Mouse (Mus musculus): Measurements from ENCODE around the gene Kat2a. TPM values are rescaled to one million over a fixed set of nuclear protein-coding genes. Genes with fewer than 3 reads are reported as not detected.

Gene Kat2a
- polyA plus RNA-seq, 1 experiment from 2014 or later, result 68.1 TPM

- H3K4me2 ChIP-seq, result no peak overlapping the region
- 0 out of 2 replicates have a peak, but pooled peaks cover 8% of the 10 kb centered on the region for H3K4me1 ChIP-seq
- peaks cover 38% of the 10 kb centered on the region for H3K27me3 ChIP-seq
- 61% methylated on average over 4 of the region's 4 CpGs for WGBS
- no peak overlapping the region for H3K9ac ChIP-seq
- no peaks in the 10 kb centered on the region for H3K9me3 ChIP-seq (replicated peaks)
- no peak overlapping the region for H3K4me3 ChIP-seq (replicated peaks)
- H3K27ac ChIP-seq, result no peak overlapping the region
- H3K36me3 ChIP-seq, result no peaks in the 10 kb centered on the region
- no peak for ATAC-seq (replicated peaks; ENCODE audit: low FRiP score)
Measured at GRCm38 (mm10) chr11:100748620-100749019, 36.4 kb upstream of the Kat2a start.

DNA sequence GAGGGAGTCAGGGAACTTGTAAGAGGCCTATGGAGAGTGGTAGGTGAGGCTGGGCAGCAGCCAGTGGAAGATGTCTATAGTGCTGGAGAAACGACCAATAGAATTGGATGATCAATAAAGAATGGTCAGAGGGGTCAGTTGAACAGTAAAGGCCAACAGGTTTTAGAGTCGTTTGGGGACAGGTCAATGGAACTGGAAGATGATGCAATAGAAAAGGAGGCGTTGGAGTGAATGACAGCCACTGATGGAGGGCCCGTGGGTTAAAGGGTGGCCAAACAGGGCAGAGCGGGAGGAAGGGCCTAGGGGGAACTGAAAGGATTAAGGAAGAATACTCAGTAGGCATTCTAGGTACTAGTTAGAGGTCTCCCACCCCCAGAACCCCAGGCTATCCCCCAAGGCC is 34.8 kb upstream of the Kat2a start:
- 63% methylated on average over 5 of the region's 5 CpGs for WGBS
- Histone ChIP-seq H3K27me3 (peaks cover 33% of the 10 kb centered on the region), H3K4me1 (0 out of 2 replicates have a peak, but pooled peaks cover 6% of the 10 kb centered on the region), H3K4me2 (no peak overlapping the region), H3K9ac (no peak overlapping the region), H3K36me3 (no peaks in the 10 kb centered on the region), H3K4me3 (replicated peaks) (no peak overlapping the region), H3K9me3 (replicated peaks) (no peaks in the 10 kb centered on the region), H3K27ac (no peak overlapping the region)
- ATAC-seq (replicated peaks; ENCODE audit: low FRiP score), result no peak

GRCm38 (mm10) chr11:100746546-100746945 is 34.3 kb upstream of the Kat2a start:
- ATAC-seq (replicated peaks; ENCODE audit: low FRiP score), result no peak
- no peak overlapping the region for H3K27ac ChIP-seq
- 83% methylated on average over 10 of the region's 10 CpGs for WGBS

GRCm38 (mm10) chr11:100745085-100745484 is 32.8 kb upstream of the Kat2a start:
- ATAC-seq (replicated peaks; ENCODE audit: low FRiP score), result no peak
- H3K9me3 ChIP-seq (replicated peaks), result no peaks in the 10 kb centered on the region
- H3K4me1 ChIP-seq, result 0 out of 2 replicates have a peak, but pooled peaks cover 3% of the 10 kb centered on the region
- H3K4me2 ChIP-seq, result no peak overlapping the region
- H3K36me3 ChIP-seq, result no peaks in the 10 kb centered on the region
- H3K27ac ChIP-seq, result no peak overlapping the region
- peaks cover 27% of the 10 kb centered on the region for H3K27me3 ChIP-seq
- 10% methylated on average over 6 of the region's 6 CpGs for WGBS
- H3K4me3 ChIP-seq (replicated peaks), result no peak overlapping the region
- H3K9ac ChIP-seq, result no peak overlapping the region

More at GRCm38 (mm10) chr11:100746546-100746945, 34.3 kb upstream of the Kat2a start:
- no peak overlapping the region for H3K4me2 ChIP-seq
- no peak overlapping the region for H3K4me3 ChIP-seq (replicated peaks)
- no peaks in the 10 kb centered on the region for H3K36me3 ChIP-seq
- H3K4me1 ChIP-seq, result 0 out of 2 replicates have a peak, but pooled peaks cover 3% of the 10 kb centered on the region
- no peaks in the 10 kb centered on the region for H3K9me3 ChIP-seq (replicated peaks)
- H3K27me3 ChIP-seq, result peaks cover 29% of the 10 kb centered on the region
- no peak overlapping the region for H3K9ac ChIP-seq

DNA sequence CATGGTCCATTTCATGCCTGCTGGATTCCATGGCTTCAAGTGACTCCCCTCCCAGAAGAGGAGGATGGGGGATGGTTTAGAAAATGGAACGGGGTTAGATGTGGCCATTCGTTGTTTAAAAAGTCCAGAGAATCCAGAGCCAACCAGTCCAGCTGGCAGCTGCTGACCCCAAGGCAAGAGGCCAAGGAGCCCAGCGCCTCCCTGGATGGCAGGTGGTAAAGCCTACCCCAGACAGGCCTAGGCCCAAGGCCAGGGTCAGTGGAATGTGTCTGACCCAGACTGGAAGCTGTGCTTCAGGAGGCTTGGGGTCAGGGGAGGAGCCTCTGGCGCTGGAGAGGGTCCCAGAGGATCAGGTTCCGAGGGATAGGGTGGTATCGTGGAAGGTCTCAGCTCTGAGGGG is 29.1 kb upstream of the Kat2a start:
- Histone ChIP-seq H3K4me3 (replicated peaks) (no peak overlapping the region), H3K36me3 (no peaks in the 10 kb centered on the region), H3K9me3 (replicated peaks) (no peaks in the 10 kb centered on the region), H3K9ac (no peak overlapping the region), H3K4me1 (peaks cover 15% of the 10 kb centered on the region), H3K4me2 (no peak overlapping the region), H3K27me3 (no peaks in the 10 kb centered on the region), H3K27ac (no peak overlapping the region)
- ATAC-seq (replicated peaks; ENCODE audit: low FRiP score), result no peak
- WGBS, result 52% methylated on average over 6 of the region's 6 CpGs

DNA sequence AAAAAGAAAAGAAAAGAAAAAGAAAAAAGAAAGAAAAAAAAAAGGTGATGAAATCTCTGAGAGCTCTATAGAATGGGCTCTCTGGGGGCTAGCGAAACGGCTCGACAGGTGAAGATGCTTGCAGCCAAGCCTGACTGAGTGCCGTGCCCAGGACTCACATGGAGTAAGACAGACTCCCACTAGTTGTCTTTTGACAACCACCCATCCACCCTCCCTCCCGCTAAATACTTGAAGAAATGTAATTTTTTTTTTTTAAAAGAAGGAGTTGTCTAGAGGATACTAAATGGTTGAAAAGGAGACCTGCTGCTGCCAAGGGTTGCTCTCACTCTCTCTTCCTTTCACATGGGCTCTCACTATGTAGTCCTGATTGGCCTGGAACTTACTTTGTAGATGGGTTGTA is 26.5 kb upstream of the Kat2a start:
- H3K4me2 ChIP-seq, result peak overlapping the region; percentile 65
- no peaks in the 10 kb centered on the region for H3K27me3 ChIP-seq
- no peak overlapping the region for H3K27ac ChIP-seq
- H3K36me3 ChIP-seq, result no peaks in the 10 kb centered on the region
- peak overlapping the region; percentile 18; the same call in 1 of the 2 replicates for H3K9ac ChIP-seq
- WGBS, result 17% methylated on average over 5 of the region's 5 CpGs
- no peak; the same call in 1 of the 2 replicates for ATAC-seq (replicated peaks; ENCODE audit: low FRiP score)
- H3K4me1 ChIP-seq, result peaks cover 26% of the 10 kb centered on the region
- H3K4me3 ChIP-seq (replicated peaks), result peak overlapping the region; percentile 67
- no peaks in the 10 kb centered on the region for H3K9me3 ChIP-seq (replicated peaks)

DNA sequence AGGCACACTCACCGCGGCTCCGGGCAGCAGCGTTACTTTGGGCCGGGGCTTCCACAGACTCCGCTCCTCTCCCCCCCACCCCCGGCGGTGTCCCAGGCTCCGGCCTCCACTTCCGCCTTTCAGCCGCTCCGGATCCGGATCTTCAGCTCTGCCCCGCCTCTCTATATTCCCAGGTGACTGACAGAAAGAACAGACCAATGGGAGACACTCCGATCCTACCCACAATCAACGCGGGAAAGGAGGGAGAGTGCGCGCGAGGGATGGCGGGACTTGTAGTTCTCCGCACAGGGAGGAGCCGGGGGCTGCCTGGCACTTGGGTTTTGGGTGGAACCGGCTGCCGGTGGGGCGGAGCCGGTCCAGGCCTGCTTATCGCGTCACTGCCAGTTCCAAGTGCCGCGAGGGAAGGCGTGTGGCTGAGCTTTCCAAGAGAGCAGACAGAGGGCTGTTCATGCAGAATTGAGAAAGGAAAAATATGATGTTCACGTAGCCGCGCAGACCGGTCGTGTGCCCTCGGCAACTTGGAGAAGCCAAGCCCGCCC is 25.9 kb upstream of the Kat2a start, which contains the start of gene Rab5c:
Gene Rab5c (minus strand): TSS at position 150 of the 539 bp plus-strand sequence.
- peak within 1 kb of the TSS; percentile 67 for H3K4me3 ChIP-seq (replicated peaks)
- ATAC-seq (replicated peaks; ENCODE audit: low FRiP score), result peak; percentile 100
- H3K27ac ChIP-seq, result peak within 1 kb of the TSS; percentile 38
- H3K4me2 ChIP-seq, result peak within 1 kb of the TSS; percentile 65
- peaks cover 1% of the 10 kb centered on the region; the same call in 1 of the 2 replicates for H3K36me3 ChIP-seq
- no peaks in the 10 kb centered on the region for H3K27me3 ChIP-seq
- H3K9ac ChIP-seq, result peak within 1 kb of the TSS; percentile 76
- H3K4me1 ChIP-seq, result peaks cover 26% of the 10 kb centered on the region
- no peaks in the 10 kb centered on the region for H3K9me3 ChIP-seq (replicated peaks)
- WGBS, result under 1% methylated on average over 39 of the region's 39 CpGs

DNA sequence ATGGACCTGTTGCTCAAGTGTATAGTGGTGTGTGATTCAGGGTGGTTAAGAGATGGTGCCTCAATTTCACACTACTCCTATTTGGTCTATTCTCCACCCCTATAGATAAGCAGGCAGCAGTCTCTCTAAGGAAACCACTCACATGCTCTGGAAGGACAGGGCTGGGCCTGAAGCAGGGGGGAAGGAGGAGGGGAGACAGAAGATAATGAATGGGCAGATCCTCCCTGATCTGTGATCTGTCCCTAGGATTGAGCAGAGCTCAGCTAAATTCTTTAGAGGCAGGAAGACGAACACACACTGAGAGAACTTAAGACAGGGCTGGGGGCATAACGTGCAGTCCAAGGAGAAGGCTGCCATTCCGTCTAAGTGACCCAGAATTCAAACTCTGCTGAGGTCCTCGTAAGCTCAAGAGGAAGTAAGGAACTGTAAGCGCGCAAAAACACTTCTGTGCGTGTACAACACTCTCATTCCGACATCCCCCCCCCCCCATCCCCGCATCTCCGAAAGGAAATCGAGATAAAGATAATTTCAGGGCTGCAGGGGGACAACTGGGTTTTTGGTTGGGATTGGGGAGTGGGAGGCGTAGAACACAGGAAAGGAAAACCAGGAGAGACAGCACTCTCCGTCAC is 25.0 kb upstream of the Kat2a start:
- WGBS, result 2% methylated on average over 13 of the region's 13 CpGs
- Histone ChIP-seq H3K9me3 (replicated peaks) (no peaks in the 10 kb centered on the region), H3K4me1 (peaks cover 26% of the 10 kb centered on the region), H3K9ac (peak overlapping the region; percentile 76), H3K36me3 (peaks cover 7% of the 10 kb centered on the region; the same call in 1 of the 2 replicates), H3K4me3 (replicated peaks) (peak overlapping the region; percentile 67), H3K27ac (peak overlapping the region; percentile 38), H3K4me2 (peak overlapping the region; percentile 65), H3K27me3 (no peaks in the 10 kb centered on the region)
- ATAC-seq (replicated peaks; ENCODE audit: low FRiP score), result no peak

DNA sequence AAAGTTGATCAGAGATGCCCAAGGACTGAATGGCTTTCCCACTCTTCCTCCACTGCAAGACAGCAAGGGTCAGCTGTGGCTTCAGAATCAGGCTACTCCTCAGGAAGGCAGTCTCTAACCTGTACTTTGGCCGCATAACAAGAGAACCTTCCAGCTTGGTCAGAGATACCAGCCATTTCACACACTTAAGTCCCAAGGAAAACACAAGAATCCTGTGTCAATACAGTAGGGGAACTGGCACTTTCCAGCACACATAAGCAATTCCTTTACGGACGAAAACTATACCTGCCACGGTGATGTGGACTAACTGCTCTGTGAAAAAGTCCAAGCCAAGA is 24.4 kb upstream of the Kat2a start:
- H3K4me3 ChIP-seq (replicated peaks), result peak overlapping the region; percentile 67
- peak overlapping the region; percentile 65 for H3K4me2 ChIP-seq
- H3K36me3 ChIP-seq, result peaks cover 7% of the 10 kb centered on the region; the same call in 1 of the 2 replicates
- peaks cover 26% of the 10 kb centered on the region for H3K4me1 ChIP-seq
- peak overlapping the region; percentile 38; the same call in 1 of the 2 replicates for H3K27ac ChIP-seq
- H3K9ac ChIP-seq, result peak overlapping the region; percentile 76; the same call in 1 of the 2 replicates
- 73% methylated on average over 4 of the region's 4 CpGs for WGBS
- no peaks in the 10 kb centered on the region for H3K9me3 ChIP-seq (replicated peaks)
- H3K27me3 ChIP-seq, result no peaks in the 10 kb centered on the region
- no peak for ATAC-seq (replicated peaks; ENCODE audit: low FRiP score)

GRCm38 (mm10) chr11:100735954-100736745 is 23.9 kb upstream of the Kat2a start:
- Histone ChIP-seq H3K4me1 (peaks cover 26% of the 10 kb centered on the region), H3K27me3 (no peaks in the 10 kb centered on the region), H3K27ac (no peak overlapping the region), H3K4me3 (replicated peaks) (peak overlapping the region; percentile 67), H3K9me3 (replicated peaks) (no peaks in the 10 kb centered on the region), H3K9ac (0 out of 2 replicates have a peak overlapping the region, but pooled peaks have one; percentile 9), H3K4me2 (peak overlapping the region; percentile 65), H3K36me3 (peaks cover 7% of the 10 kb centered on the region; the same call in 1 of the 2 replicates)
- 72% methylated on average over 14 of the region's 14 CpGs for WGBS
- no peak for ATAC-seq (replicated peaks; ENCODE audit: low FRiP score)

DNA sequence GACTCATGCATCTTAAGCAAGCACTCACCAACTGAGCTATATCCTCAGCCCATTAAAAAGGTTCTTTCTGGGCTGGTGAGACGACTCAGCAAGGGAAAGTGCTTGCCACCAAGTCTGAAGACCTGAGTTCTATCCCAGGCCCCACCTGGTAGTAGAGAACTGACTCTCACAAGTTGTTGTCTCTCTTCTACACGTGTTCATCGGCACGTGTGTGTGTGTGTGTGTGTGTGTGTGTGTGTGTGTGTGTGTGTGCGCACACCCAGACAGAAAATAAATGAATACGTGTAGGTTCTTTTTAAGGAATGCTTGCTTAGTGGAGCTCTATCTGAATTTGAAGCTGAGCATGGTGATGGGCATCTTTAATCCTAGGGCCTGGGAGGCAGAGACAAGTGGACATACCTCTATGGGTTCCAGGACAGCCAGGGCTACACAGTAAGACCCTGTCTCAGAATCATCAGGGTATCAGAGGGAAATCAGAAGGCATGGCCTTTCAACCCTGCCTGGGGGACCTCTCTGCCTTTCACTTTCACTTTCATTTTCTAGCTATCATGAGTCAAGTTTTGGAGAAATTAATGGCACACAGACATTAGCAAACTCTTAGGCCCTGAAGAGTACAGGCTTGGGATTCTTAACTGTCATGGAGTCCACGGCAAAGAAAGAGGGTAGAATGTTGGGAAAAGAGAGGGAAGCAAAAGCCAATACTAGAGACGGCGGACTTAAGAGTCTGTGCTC is 23.0 kb upstream of the Kat2a start:
- Histone ChIP-seq H3K27me3 (no peaks in the 10 kb centered on the region), H3K9me3 (replicated peaks) (no peaks in the 10 kb centered on the region), H3K4me3 (replicated peaks) (peak overlapping the region; percentile 67), H3K4me2 (peak overlapping the region; percentile 65; the same call in 1 of the 2 replicates), H3K9ac (0 out of 2 replicates have a peak overlapping the region, but pooled peaks have one; percentile 9), H3K27ac (no peak overlapping the region), H3K4me1 (peaks cover 26% of the 10 kb centered on the region), H3K36me3 (peaks cover 7% of the 10 kb centered on the region; the same call in 1 of the 2 replicates)
- ATAC-seq (replicated peaks; ENCODE audit: low FRiP score), result no peak
- WGBS, result 90% methylated on average over 9 of the region's 9 CpGs

Data from kidney, embryonic 15.5 days (tissue).